Mouse (Mus musculus) heart, embryonic 14.5 days (tissue): Measurements from ENCODE around the gene Pgp. TPM values are rescaled to one million over a fixed set of nuclear protein-coding genes. Genes with fewer than 3 reads are reported as not detected.

ENCODE experiments used
- ATAC-seq: fragments of 200-750 bp; cut with Nextera tagmentation; 2 replicates; pipeline ENCODE4 v1.8.0; 2017; ENCODE audit warnings: low read depth, moderate TSS enrichment; ENCODE audit not compliant: insufficient number of reproducible peaks, insufficient read depth, low FRiP score
- H3K27ac ChIP-seq, 2 experiments: fragments of 200-500 bp in 1 of 2; fragments of 300-500 bp in 1 of 2; sonication (generic) in 1 of 2; replicated peaks in 1 of 2; 2 replicates each; pipeline ENCODE4 v1.5.1; 2012 to 2014; ENCODE audit warnings: low read depth in 2 of 2, low read length in 2 of 2, control low read depth in 1 of 2, mild to moderate bottlenecking in 1 of 2, mixed read lengths in 1 of 2; ENCODE audit not compliant: control insufficient read depth in 1 of 2, insufficient read depth in 1 of 2
- H3K27me3 ChIP-seq: fragments of 300-500 bp; sonication (generic); 2 replicates; pipeline ENCODE4 v1.6.1; 2014; ENCODE audit warnings: mild to moderate bottlenecking, low read length, control low read depth; ENCODE audit not compliant: control insufficient read depth, insufficient read depth
- H3K36me3 ChIP-seq: fragments of 300-500 bp; sonication (generic); 2 replicates; pipeline ENCODE4 v1.6.1; 2014; ENCODE audit warnings: mild to moderate bottlenecking, control low read depth, low read length, mixed read lengths; ENCODE audit not compliant: control insufficient read depth, insufficient read depth
- H3K4me1 ChIP-seq, 2 experiments: fragments of 200-500 bp in 1 of 2; fragments of 300-500 bp in 1 of 2; sonication (generic) in 1 of 2; 2 replicates each; pipeline ENCODE4 v1.6.1; 2012 to 2014; ENCODE audit warnings: low read length in 2 of 2, control low read depth in 1 of 2, mixed read lengths in 1 of 2; ENCODE audit not compliant: control insufficient read depth in 2 of 2, insufficient read depth in 2 of 2
- H3K4me2 ChIP-seq: fragments of 300-500 bp; sonication (generic); 2 replicates; pipeline ENCODE4 v1.6.1; 2014; ENCODE audit warnings: mild to moderate bottlenecking, low read length
- H3K4me3 ChIP-seq, 2 experiments: fragments of 200-500 bp in 1 of 2; fragments of 300-500 bp in 1 of 2; sonication (generic) in 1 of 2; 2 replicates each; pipeline ENCODE4 v1.5.1; 2012 to 2014; ENCODE audit warnings: low read length in 2 of 2, mild to moderate bottlenecking in 2 of 2, control low read depth in 1 of 2, low read depth in 1 of 2, moderate library complexity in 1 of 2; ENCODE audit not compliant: control insufficient read depth in 1 of 2, insufficient read depth in 1 of 2
- H3K9ac ChIP-seq: fragments of 300-500 bp; sonication (generic); 2 replicates; pipeline ENCODE4 v1.6.1; 2014; ENCODE audit warnings: mild to moderate bottlenecking, low read length
- H3K9me3 ChIP-seq: fragments of 300-500 bp; sonication (generic); 2 replicates; pipeline ENCODE4 v1.6.1; 2016; ENCODE audit warnings: low read length, control low read depth; ENCODE audit not compliant: control insufficient read depth
- WGBS: fragments of 180-500 bp; shearing (Covaris S2); extraction: QIAGEN DNeasy Blood & Tissue Kit; methylation state at CpG from one replicate; pipeline ENCODE4 v1.1.7; 2014; 5-methylcytosine and 5-hydroxymethylcytosine counted together
- polyA plus RNA-seq: library from polyadenylated mRNA; unstranded; fragments of >200 nt; fragmentation: Nextera tagmentation; extraction: Ambion mirVana; gene quantifications from 2 replicates; pipeline ENCODE4 v1.2.1, GENCODE M21; 2014

The Pgp gene
- polyA plus RNA-seq, 1 experiment from 2014 or later: 66.6 TPM

- Histone ChIP-seq H3K9ac (peak within 1 kb of the TSS; percentile 95), H3K9me3 (no peaks in the 10 kb centered on the region), H3K4me2 (peak within 1 kb of the TSS; percentile 98), H3K36me3 (peaks cover 56% of the 10 kb centered on the region), H3K4me1 (peaks cover 22 to 28% of the 10 kb centered on the region in 2 experiments), H3K27ac (peak within 1 kb of the TSS in 1 of 2 experiments; percentile 37; a peak in 2 of 4 replicates), H3K27me3 (no peaks in the 10 kb centered on the region), H3K4me3 (peak within 1 kb of the TSS in 1 of 2 experiments; percentile 93; a peak in 1 of 4 replicates)
- ATAC-seq: no peak
- WGBS: 69% methylated on average over 6 of the region's 6 CpGs
These were observed 3.6 kb downstream of the Pgp start, which contains the start of gene Bricd5 for GRCm38 (mm10) chr17:24473612-24474275. Gene Bricd5 (plus strand): TSS chr17:24473884.

- H3K36me3 ChIP-seq: peaks cover 56% of the 10 kb centered on the region
- H3K4me2 ChIP-seq: no peak overlapping the region
- no peaks in the 10 kb centered on the region for H3K27me3 ChIP-seq
- ATAC-seq: no peak
- H3K9me3 ChIP-seq: no peaks in the 10 kb centered on the region
- no peak overlapping the region; the same call in 1 of the 2 replicates for H3K9ac ChIP-seq
- no peak overlapping the region for H3K27ac ChIP-seq
- peaks cover 22 to 28% of the 10 kb centered on the region in 2 experiments for H3K4me1 ChIP-seq
- 79% methylated on average over 5 of the region's 5 CpGs for WGBS
- no peak overlapping the region for H3K4me3 ChIP-seq
These were observed 4.4 kb downstream of the Pgp start for GRCm38 (mm10) chr17:24474557-24474956.

- no peak for ATAC-seq
- 85% methylated on average over 6 of the region's 6 CpGs for WGBS
- Histone ChIP-seq H3K27ac (no peak overlapping the region), H3K27me3 (no peaks in the 10 kb centered on the region), H3K9me3 (no peaks in the 10 kb centered on the region), H3K36me3 (peaks cover 56% of the 10 kb centered on the region), H3K4me1 (peaks cover 22 to 28% of the 10 kb centered on the region in 2 experiments), H3K4me2 (no peak overlapping the region), H3K9ac (no peak overlapping the region), H3K4me3 (no peak overlapping the region)
These were observed 5.4 kb downstream of the Pgp start for GRCm38 (mm10) chr17:24475586-24475985.

- H3K4me2 ChIP-seq: no peak overlapping the region
- peaks cover 56% of the 10 kb centered on the region for H3K36me3 ChIP-seq
- H3K27ac ChIP-seq: no peak overlapping the region
- H3K4me3 ChIP-seq: no peak overlapping the region
- ATAC-seq: no peak
- WGBS: 87% methylated on average over 10 of the region's 10 CpGs
- no peaks in the 10 kb centered on the region for H3K27me3 ChIP-seq
- H3K9me3 ChIP-seq: no peaks in the 10 kb centered on the region
- H3K9ac ChIP-seq: no peak overlapping the region
- peaks cover 22 to 28% of the 10 kb centered on the region in 2 experiments for H3K4me1 ChIP-seq
These were observed 6.0 kb downstream of the Pgp start for GRCm38 (mm10) chr17:24476022-24476776.

GRCm38 (mm10) chr17:24477053-24477984 lies 7.1 kb downstream of the Pgp start:
- no peaks in the 10 kb centered on the region for H3K9me3 ChIP-seq
- peak overlapping the region; percentile 62; the same call in 1 of the 2 replicates for H3K4me2 ChIP-seq
- H3K9ac ChIP-seq: peak overlapping the region; percentile 88; the same call in 1 of the 2 replicates
- 91% methylated on average over 20 of the region's 20 CpGs for WGBS
- no peak overlapping the region for H3K27ac ChIP-seq
- peaks cover 54% of the 10 kb centered on the region for H3K36me3 ChIP-seq
- no peak overlapping the region for H3K4me3 ChIP-seq
- ATAC-seq: no peak
- peaks cover 15 to 19% of the 10 kb centered on the region in 2 experiments for H3K4me1 ChIP-seq
- H3K27me3 ChIP-seq: no peaks in the 10 kb centered on the region

- no peak overlapping the region for H3K27ac ChIP-seq
- ATAC-seq: no peak
These were observed 7.9 kb downstream of the Pgp start for GRCm38 (mm10) chr17:24477985-24478600.

More at GRCm38 (mm10) chr17:24477985-24478600, 7.9 kb downstream of the Pgp start:
- Histone ChIP-seq H3K9ac (peak overlapping the region; percentile 88), H3K9me3 (no peaks in the 10 kb centered on the region), H3K27me3 (no peaks in the 10 kb centered on the region), H3K4me2 (peak overlapping the region; percentile 62), H3K4me1 (peaks cover 9 to 11% of the 10 kb centered on the region in 2 experiments; a peak in 3 of 4 replicates), H3K36me3 (peaks cover 46% of the 10 kb centered on the region), H3K4me3 (peak overlapping the region; percentile 62 to 81)
- WGBS: 49% methylated on average over 11 of the region's 11 CpGs
